Mouse (Mus musculus): Measurements from ENCODE around the gene Trdmt1.

Gene Trdmt1

DNA sequence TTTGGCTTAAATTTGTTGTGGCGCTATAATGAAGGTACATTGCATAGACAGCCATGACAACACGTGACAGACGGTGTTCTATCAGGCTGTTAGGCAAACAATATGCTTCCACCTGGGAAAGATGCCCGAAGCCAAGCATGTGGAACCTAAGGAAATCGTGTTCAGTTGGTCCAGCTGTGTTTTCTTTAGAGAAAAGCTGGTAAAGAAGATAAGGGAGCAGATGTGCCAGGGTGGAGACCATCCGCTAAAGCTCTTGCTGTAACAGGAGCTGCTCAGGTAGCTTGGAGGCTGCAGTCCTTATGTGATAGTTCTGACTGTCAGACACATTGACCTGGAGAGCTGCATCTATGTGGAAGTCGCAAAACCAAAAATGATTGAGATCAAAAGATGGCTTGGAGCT, 45.3 kb downstream of the Trdmt1 start:
- no peak for DNase-seq

DNA sequence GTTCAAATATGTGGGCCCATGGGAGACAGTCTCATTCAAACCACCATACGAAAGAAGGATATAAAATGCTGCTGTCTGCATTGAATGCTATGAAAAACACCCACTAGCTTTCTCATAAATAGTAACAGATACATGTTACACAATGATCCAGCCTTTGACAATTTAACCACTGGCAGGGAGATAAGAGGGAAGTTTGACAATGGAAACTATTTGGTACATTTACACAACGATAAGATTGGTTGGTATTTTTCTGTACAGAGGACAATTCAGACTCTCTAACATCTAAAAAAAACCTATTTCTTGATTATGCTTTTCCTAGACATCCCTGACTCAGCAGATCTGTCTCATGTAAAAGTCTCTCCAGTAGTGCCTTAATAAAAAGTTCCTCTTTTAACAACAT, 48.4 kb downstream of the Trdmt1 start:
- no peak for DNase-seq

DNA sequence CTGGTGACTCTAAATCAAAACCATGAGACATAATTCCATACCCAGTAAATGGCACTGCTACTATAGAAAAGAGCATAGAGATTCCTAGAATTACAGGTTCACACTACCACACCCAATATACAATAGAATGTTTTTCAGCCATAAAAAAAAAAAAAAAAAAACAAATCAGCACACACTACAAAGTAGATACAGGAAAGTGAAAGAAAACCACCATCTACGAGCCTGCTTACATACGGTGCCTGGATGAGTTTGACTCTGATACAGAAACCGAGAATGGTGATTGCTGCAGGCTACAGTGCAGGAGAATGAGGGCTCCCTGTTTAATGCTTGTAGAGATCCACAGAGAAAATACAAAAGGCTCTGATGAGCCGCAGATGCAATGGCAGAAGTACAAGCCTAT, 51.5 kb downstream of the Trdmt1 start:
- DNase-seq: no peak

DNA sequence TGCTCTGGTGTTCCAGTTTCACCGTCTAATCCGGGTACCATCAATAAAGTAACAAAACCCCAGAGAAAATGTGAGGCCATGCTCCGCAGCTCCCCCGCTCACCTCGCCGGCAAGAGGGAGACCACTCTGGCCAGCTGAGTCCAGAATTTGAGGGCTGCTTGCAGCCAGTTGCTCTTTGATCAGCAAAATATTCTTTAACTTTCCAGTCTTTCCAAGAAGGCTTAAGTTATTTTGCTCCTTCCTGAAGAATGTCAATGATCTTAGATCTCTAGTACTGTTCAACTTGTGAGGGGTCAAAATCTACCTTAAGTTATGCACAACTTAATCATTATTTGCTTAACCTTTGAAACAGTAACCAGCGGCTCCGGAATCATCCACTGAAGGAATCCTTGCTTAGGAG, 52.7 kb downstream of the Trdmt1 start, which contains the start of gene Cubn:
Gene Cubn, minus strand, starts transcription at position 80 of the 400 bp plus-strand sequence.
- no peak for DNase-seq

DNA sequence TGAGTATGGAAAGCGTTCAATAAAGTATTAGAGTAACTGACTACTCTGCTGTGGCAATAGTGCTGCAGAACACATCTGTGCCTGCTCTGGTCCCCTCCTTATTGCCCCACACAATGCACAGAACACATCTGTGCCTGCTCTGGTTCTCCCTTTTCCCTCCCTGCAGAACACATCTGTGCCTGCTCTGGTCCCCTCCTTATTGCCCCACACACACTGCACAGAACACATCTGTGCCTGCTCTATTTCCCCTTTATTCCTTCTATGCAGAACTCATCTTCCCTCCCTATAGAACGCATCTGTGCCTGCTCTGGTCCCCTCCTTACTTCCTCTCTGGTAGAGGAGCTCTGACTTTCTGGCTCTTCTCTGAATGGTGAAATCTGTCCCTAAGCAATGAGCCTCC, 54.0 kb downstream of the Trdmt1 start:
- no peak for DNase-seq

DNA sequence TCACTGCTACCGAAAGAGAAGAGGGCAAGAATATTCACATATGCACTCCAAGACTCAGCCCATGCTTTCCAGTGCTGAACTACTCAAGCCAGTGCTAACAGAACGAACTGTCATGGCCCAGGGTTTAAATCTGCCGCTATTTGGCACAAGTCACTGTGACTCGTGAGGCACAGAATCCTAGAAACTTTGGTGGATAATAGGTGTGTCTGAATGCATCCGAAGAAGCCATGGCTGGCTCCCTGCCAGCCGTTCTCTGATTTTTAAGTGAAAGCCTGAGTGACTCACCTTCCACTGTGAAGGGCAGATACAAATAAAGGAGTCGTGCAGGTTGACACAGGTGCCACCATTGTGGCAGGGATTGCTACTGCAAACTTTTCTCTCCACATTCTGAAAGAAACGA, 58.0 kb downstream of the Trdmt1 start:
- DNase-seq: no peak

DNA sequence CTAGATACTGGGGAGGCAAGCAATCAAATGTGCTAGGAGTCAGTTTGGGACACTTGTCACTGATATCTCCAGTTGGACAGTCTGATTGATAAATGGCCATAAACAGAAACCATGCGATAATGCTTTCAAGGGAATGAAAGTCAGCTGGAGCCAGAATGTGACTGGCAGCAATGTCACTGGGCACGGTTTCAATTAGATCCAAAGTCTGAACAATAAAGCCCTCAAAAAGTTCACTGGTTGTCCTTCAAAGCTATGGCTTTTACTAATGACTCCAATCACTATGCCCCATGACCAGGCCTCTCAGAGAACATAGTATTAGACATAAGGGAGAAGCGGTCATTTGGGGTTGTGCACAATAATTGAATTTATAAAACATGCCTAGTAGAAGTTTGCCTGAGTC, 59.9 kb downstream of the Trdmt1 start:
- DNase-seq: no peak

DNA sequence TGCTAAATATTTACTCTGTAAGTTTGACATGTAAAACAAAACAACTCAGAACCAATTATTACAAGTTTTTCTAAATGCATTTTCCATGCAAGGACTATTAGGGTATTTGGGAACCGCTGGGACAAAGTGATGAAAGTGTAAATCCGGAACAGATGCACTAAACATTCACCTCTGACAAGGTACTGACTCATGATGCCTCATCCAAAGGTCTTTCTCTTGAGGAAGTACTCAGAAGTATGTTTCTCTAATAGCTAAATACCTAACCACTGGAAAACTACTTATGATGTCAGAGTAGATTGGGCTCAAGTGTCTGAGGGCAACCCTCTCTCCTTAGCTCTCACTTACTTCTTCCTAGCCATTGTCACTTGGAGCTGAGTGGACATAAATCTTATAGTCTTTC, 63.7 kb downstream of the Trdmt1 start:
- DNase-seq: no peak

DNA sequence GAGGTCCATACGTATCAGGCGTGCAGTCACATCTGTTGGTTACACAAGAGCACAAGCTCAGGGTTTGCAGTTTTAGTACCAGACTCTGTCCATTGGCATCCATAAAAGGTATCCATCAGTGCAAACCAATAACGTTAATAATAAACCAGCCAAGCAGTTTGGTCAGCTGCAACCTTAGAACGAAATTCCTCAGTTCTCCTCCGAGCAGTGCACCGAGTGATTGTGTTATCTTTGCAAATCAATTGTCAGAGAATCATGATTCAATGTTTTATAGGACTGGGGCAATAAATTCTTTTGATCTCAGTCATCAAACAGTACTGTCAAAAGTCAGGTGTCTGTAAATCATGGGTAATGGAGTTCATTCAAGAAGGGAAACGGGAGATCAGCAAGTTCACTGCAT, 65.3 kb downstream of the Trdmt1 start:
- DNase-seq: no peak

DNA sequence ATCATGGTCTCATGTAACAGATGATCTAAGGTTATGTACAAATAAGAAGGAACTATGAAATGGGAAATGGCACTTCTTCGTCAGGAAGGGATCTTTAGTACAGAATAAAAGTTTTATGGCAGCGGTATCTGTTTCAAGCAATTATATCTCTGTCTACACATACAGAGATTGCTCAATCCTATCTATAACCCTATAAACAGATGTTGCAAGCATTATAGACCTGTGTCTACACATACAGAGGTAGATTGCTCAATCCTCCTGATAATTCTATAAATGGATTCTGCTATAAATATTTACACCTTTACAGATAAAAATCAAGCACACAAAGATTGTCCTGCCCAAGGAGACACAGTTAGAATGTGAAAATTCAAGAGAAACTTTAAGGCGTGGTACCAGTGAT, 74.4 kb downstream of the Trdmt1 start:
- DNase-seq: no peak

DNA sequence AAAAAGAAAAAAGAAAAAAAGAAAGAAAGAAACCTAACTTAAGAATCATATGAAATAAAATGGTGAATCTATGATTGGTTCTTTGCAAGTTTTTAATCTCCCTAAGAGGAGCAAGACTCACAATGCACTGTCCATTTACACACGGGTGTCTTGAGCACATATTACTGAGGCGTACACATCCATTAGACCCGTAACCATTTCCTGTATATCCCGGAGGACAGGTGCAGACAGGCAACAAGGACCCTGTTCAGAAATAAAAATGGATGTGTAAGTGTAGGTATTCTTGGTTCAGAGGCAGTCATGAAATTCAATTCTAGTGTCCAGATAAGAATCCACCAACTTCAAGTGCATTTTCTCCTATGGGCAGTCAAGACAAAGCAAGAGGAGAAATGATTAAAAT, 74.8 kb downstream of the Trdmt1 start:
- no peak for DNase-seq

DNA sequence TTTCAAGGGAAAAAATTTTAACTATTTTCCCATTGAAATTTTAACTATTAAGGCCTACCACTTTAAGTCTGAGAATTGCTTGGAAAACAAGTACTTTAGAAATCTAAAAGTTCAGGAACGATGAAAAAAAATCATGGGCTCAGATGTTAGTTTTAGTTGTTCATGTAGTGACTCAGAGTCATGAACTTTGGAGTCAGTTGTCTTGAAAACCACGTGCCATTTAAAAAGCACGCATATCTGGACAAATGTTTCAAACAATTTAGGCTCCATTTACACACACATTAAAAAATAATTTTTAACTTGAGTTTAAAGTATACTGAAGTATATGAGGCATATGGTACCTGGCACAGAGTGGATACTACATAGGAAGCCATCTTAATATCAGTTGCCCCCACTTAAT, 77.8 kb downstream of the Trdmt1 start:
- DNase-seq: no peak
